Mouse (Mus musculus): ENCODE results near the gene Runx1. TPM values are rescaled to one million over a fixed set of nuclear protein-coding genes. Genes with fewer than 3 reads are reported as not detected.

Runx1 gene
- polyA plus RNA-seq, 1 experiment from 2014 or later = 2.9 TPM

DNA sequence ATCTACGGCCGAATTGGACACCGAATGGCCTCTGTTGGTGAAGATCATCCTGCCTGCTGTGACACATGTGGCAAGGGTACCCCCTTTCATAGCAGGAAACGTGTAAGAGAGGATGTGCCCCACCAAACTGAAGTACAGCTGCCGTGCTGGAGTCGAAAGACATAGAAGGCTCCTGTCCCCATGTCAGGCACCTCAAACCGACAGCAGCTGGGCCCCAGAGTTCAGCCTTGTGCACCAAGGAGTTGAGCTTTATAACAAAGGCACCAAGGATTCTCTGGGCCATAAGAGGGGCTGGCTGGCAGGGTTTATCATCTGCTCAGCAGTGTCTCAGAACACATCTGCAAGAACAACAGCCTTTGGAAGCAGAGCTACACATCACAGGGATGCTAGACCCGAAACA lies 84.6 kb downstream of the Runx1 start:
- 87% methylated on average over 8 of the region's 8 CpGs for WGBS
- H3K9ac ChIP-seq (replicated peaks) = no peak overlapping the region
- no peak overlapping the region for H3K4me3 ChIP-seq (replicated peaks)
- no peak overlapping the region for H3K4me2 ChIP-seq
- H3K36me3 ChIP-seq = no peaks in the 10 kb centered on the region
- H3K4me1 ChIP-seq = peaks cover 3% of the 10 kb centered on the region; the same call in 1 of the 2 replicates
- no peak for ATAC-seq (ENCODE audit: low FRiP score)
- H3K27ac ChIP-seq (replicated peaks) = no peak overlapping the region
- no peaks in the 10 kb centered on the region for H3K27me3 ChIP-seq (replicated peaks)
- no peaks in the 10 kb centered on the region for H3K9me3 ChIP-seq (replicated peaks)

DNA sequence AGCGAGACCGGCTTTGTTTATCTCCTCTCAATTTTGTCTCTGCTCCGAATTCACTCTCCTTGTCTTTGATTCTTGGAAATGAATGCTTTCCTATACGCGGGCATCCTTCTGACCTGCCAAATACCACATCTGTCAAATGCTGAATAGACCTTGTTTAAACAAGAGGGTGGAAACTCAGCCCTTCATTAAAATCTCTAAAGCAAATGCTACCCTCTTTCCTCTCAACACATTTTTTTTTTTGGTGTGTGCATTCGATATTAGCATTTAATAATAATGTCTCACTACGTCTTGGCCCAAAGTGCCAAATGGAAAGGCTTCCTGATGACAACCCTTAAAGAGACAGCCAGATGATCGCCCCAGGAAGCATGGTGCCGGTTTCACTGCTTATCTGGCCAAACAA lies 85.4 kb downstream of the Runx1 start:
- Histone ChIP-seq H3K4me2 (no peak overlapping the region), H3K27me3 (replicated peaks) (no peaks in the 10 kb centered on the region)
- ATAC-seq (ENCODE audit: low FRiP score) = no peak

DNA sequence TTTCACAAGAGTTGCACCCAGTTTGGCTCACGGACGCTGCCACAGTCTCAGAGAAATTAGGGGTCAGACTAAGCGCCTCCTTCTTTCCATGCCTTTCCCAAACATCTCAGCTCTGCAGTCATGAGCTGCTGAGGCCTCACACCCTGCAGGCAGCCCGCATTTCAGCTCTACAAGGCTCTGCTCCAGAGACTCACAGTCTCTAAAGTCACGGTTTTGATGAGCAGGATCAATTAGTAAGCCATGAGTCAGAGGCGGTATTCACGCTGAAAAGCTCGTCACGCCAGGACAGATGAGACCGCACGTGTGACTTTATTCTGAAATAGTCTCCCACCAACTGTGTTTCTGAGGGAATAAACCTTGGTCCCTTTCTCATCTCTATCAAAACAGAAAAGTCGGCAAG lies 86.0 kb downstream of the Runx1 start:
- Histone ChIP-seq H3K4me2 (no peak overlapping the region), H3K36me3 (no peaks in the 10 kb centered on the region), H3K27ac (replicated peaks) (no peak overlapping the region), H3K4me3 (replicated peaks) (no peak overlapping the region), H3K4me1 (no peaks in the 10 kb centered on the region), H3K9ac (replicated peaks) (no peak overlapping the region), H3K27me3 (replicated peaks) (no peaks in the 10 kb centered on the region), H3K9me3 (replicated peaks) (no peaks in the 10 kb centered on the region)
- 65% methylated on average over 12 of the region's 12 CpGs for WGBS
- ATAC-seq (ENCODE audit: low FRiP score) = no peak

More for the DNA sequence above, 85.4 kb downstream of the Runx1 start:
- 61% methylated on average over 9 of the region's 9 CpGs for WGBS
- Histone ChIP-seq H3K36me3 (no peaks in the 10 kb centered on the region), H3K4me1 (peaks cover 3% of the 10 kb centered on the region; the same call in 1 of the 2 replicates), H3K27ac (replicated peaks) (no peak overlapping the region), H3K4me3 (replicated peaks) (no peak overlapping the region), H3K9me3 (replicated peaks) (no peaks in the 10 kb centered on the region), H3K9ac (replicated peaks) (no peak overlapping the region)

DNA sequence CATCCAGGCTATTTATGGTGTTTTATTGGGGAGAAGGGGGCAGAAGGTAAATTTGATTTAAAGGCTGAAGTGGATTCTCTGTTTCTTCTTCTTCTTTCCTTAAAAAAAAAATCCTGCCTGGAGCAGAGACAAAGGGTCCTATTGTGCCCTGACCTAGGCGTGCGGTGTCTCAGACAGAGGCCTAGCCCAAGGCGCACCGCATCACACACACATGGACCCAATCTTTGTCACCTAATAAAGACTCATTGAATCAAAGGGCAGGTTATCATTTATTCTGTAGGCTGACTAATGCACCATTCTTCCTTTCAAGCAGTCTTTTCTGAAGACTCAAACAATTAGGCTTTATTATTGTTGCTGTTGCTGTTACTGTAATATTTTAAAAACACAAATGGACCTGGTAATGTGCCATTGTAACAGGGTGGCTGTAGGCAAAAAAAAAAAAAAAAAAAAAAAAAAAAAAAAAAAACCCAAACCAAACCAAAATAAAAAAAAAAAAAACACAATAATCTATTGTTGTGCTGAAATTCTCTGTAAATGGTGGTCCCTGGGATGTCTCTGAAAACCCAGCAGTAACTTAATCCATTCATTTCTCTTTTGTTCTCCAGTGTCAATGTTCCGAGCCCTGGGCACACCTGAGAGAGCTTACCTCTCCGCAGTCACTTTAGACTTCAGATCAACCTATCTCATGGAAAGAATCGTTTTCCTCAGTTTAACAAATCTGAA lies 86.7 kb downstream of the Runx1 start:
- Histone ChIP-seq H3K4me1 (no peaks in the 10 kb centered on the region), H3K36me3 (no peaks in the 10 kb centered on the region), H3K4me3 (replicated peaks) (no peak overlapping the region), H3K27ac (replicated peaks) (no peak overlapping the region), H3K4me2 (no peak overlapping the region), H3K9ac (replicated peaks) (no peak overlapping the region), H3K27me3 (replicated peaks) (no peaks in the 10 kb centered on the region), H3K9me3 (replicated peaks) (no peaks in the 10 kb centered on the region)
- 68% methylated on average over 7 of the region's 7 CpGs for WGBS
- no peak for ATAC-seq (ENCODE audit: low FRiP score)

DNA sequence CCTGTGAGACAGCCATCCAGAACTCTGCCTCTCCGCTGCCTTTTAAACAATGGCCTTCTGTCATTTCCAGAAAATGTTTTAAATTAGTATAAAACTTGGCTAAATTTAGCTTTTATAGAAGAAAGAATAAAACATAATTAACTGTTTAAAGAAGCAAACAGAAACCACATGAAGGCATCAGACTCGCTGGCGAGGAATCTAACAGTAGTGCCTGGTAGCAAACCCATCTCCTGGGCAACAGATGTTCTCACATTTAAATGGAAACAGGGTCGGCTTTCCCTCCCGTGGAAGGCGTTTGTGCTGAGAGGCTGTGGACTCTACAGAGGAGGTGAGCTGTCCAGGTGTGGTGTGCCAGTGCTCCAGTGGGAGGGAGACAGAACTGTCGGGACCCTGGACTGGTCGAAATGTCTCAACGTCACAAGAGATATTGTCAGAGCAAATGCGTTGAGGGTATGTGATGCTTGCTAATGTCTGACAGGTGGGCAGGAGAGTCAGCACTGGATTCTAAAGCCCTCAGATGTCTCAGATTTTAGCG lies 87.4 kb downstream of the Runx1 start:
- H3K36me3 ChIP-seq = no peaks in the 10 kb centered on the region
- H3K9ac ChIP-seq (replicated peaks) = no peak overlapping the region
- no peaks in the 10 kb centered on the region for H3K4me1 ChIP-seq
- H3K4me2 ChIP-seq = no peak overlapping the region
- H3K9me3 ChIP-seq (replicated peaks) = no peaks in the 10 kb centered on the region
- no peaks in the 10 kb centered on the region for H3K27me3 ChIP-seq (replicated peaks)
- WGBS = 74% methylated on average over 11 of the region's 11 CpGs
- no peak overlapping the region for H3K27ac ChIP-seq (replicated peaks)
- H3K4me3 ChIP-seq (replicated peaks) = no peak overlapping the region
- no peak for ATAC-seq (ENCODE audit: low FRiP score)

DNA sequence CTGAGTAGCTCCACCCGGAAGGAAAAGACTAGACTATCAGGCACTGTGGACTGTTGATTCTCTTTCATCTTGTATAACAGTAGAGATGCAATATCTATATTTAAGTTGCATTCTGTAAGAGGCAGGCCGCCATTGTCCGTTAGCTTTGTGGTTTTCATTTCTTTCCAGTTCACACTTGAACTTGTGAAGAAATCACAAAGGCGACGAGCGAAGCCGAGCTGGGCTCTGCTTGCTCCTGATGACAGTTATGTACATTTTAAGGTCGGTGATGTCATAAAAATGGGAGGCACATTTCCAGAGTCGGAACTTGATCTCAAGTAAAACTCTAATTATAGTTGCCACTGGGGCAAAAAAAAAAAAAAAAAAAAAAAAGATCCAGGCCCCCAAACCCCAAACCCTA lies 99.1 kb downstream of the Runx1 start:
- no peak overlapping the region for H3K9ac ChIP-seq (replicated peaks)
- no peaks in the 10 kb centered on the region for H3K4me1 ChIP-seq
- H3K4me3 ChIP-seq (replicated peaks) = no peak overlapping the region
- 93% methylated on average over 9 of the region's 9 CpGs for WGBS
- no peak overlapping the region for H3K27ac ChIP-seq (replicated peaks)
- no peaks in the 10 kb centered on the region for H3K36me3 ChIP-seq
- no peaks in the 10 kb centered on the region for H3K27me3 ChIP-seq (replicated peaks)
- no peak overlapping the region for H3K4me2 ChIP-seq
- ATAC-seq (ENCODE audit: low FRiP score) = no peak
- no peaks in the 10 kb centered on the region for H3K9me3 ChIP-seq (replicated peaks)

DNA sequence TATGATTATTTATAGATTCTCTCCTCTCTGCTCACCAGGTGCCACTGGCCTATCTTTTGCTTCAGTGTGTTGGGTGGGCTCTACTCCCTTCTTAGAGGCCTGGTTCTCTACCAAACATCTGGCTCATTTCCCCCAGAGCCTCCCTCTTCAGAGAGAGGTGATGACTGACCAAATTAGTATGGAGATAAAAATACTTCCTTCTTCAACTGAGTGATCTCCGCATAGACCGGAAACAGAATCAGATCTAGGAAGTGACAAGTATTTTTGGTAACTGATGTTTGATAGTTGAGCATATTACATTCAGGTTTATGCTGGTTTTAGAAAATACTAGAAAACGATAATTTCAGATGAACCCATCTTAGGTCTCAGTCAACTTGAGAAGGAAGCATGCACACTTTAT lies 101.4 kb downstream of the Runx1 start:
- Histone ChIP-seq H3K4me2 (no peak overlapping the region), H3K27ac (replicated peaks) (no peak overlapping the region), H3K27me3 (replicated peaks) (no peaks in the 10 kb centered on the region), H3K9ac (replicated peaks) (no peak overlapping the region), H3K4me1 (peaks cover 12% of the 10 kb centered on the region), H3K36me3 (no peaks in the 10 kb centered on the region), H3K9me3 (replicated peaks) (no peaks in the 10 kb centered on the region), H3K4me3 (replicated peaks) (no peak overlapping the region)
- 96% methylated on average over 3 of the region's 3 CpGs for WGBS
- no peak for ATAC-seq (ENCODE audit: low FRiP score)

DNA sequence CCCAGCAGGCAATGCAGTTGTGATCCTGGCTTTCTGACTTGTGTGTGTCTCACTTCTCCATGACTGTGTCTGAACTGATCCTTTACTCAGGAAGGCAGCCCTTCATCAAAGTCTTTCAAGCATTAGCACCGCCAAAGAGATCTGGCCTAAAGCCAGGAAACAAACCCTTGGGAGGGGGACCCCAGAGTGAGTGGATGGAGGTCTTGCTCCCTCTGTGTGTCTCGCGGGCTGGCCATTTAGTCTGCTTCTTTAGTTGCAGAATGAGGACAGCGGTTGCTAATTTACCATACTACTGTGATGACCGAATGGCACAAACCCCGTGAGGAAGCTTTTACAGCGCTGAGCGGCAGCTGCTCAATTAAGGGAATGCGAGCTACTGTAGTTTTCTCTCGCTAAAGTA lies 105.3 kb downstream of the Runx1 start:
- H3K4me3 ChIP-seq (replicated peaks) = no peak overlapping the region
- no peak overlapping the region for H3K27ac ChIP-seq (replicated peaks)
- H3K4me1 ChIP-seq = peaks cover 12% of the 10 kb centered on the region
- H3K9ac ChIP-seq (replicated peaks) = no peak overlapping the region
- H3K36me3 ChIP-seq = no peaks in the 10 kb centered on the region
- H3K27me3 ChIP-seq (replicated peaks) = peaks cover 4% of the 10 kb centered on the region
- peak overlapping the region; percentile 20; the same call in 1 of the 2 replicates for H3K4me2 ChIP-seq
- no peaks in the 10 kb centered on the region for H3K9me3 ChIP-seq (replicated peaks)
- ATAC-seq (ENCODE audit: low FRiP score) = no peak
- 21% methylated on average over 10 of the region's 10 CpGs for WGBS

DNA sequence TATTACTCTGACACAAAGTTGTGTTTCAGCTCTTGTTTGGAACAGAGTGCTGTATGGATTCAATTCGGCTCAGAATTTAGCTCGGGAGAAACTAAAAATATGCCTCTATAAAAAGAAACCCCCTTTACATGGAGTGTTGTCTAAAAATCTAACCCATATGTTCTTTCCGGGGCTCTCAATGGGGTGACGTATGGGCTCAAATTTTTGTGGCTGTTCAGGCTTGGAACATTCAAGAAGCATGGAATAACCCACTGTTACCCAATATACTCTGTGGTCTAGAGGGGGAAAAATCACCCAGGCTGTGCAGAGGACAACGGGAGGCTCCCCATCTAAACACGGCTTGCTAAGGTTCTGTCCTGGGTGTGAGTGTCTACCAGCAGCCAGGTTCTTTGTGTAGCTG lies 106.2 kb downstream of the Runx1 start:
- H3K9ac ChIP-seq (replicated peaks) = no peak overlapping the region
- H3K4me3 ChIP-seq (replicated peaks) = no peak overlapping the region
- no peaks in the 10 kb centered on the region for H3K9me3 ChIP-seq (replicated peaks)
- H3K27ac ChIP-seq (replicated peaks) = no peak overlapping the region
- peaks cover 10% of the 10 kb centered on the region for H3K27me3 ChIP-seq (replicated peaks)
- 92% methylated on average over 6 of the region's 6 CpGs for WGBS
- peaks cover 15% of the 10 kb centered on the region for H3K4me1 ChIP-seq
- no peaks in the 10 kb centered on the region for H3K36me3 ChIP-seq
- ATAC-seq (ENCODE audit: low FRiP score) = no peak
- no peak overlapping the region for H3K4me2 ChIP-seq

DNA sequence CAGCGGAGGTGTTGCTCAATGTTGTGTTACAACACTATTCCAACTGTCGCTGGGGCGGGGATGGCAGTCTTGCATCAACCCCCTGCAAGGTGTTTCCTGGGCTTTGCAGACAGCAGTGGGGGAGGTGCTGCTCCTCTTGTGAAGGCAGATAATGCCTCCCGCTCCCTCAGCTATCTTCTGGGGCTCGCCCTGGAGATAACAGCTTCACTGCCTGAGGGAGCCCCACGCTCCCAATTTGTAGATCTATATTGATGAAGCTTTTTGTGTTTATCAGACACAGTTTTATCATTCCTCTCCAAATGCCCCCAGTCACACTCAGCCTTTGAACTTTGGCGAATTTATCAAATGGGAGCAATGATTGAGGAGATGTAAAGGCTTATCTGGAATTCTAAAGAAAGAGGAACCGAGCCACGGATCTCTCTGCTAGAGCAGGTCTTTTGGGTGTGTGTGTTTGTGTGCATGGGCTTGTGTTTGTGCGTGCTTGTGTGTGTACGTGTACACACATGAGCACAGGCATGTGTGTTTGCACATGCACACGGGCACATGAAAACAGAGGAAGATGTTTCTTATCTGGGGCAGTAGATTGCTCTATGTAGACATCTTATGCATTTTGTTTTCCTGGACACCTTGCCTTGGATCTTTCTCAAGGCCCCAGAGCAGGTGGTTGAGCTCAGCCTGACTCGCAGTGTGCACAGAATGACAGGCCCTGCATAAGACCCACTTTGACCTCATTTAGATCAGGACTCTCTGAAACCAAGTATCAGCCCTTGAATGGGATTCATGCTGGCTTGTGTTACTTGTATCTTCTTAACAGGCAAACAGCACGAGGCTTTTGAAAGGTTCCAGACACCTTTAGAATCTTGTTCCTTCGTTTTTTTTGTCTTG lies 110.1 kb downstream of the Runx1 start:
- Histone ChIP-seq H3K4me2 (no peak overlapping the region), H3K9me3 (replicated peaks) (no peaks in the 10 kb centered on the region), H3K4me3 (replicated peaks) (no peak overlapping the region), H3K9ac (replicated peaks) (no peak overlapping the region), H3K4me1 (peaks cover 11% of the 10 kb centered on the region), H3K27ac (replicated peaks) (no peak overlapping the region), H3K36me3 (no peaks in the 10 kb centered on the region), H3K27me3 (replicated peaks) (peaks cover 16% of the 10 kb centered on the region)
- WGBS = 37% methylated on average over 15 of the region's 15 CpGs
- ATAC-seq (ENCODE audit: low FRiP score) = no peak

DNA sequence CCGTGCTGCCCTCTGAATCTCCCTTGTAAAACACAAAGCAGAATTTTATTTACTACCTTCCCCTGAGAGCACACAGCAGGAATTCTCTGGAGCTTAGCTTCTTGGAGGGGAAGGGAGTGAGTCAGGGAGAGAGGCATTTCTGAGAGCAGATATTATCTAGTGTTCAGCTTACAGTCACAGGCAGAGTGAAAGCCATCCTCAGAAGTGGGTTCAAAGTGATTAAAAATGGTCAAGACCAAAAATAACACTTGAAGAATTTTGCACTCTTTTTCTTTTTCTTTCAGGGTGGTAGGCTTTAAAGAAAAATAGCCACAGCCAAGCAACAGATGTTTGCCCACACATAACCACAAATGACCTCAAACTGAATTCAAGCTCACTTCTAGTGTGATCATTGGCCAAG lies 115.8 kb downstream of the Runx1 start:
- 11% methylated on average over 1 of the region's 1 CpGs for WGBS
- no peak overlapping the region for H3K4me2 ChIP-seq
- H3K9ac ChIP-seq (replicated peaks) = no peak overlapping the region
- H3K9me3 ChIP-seq (replicated peaks) = no peaks in the 10 kb centered on the region
- no peaks in the 10 kb centered on the region for H3K36me3 ChIP-seq
- no peak for ATAC-seq (ENCODE audit: low FRiP score)
- no peaks in the 10 kb centered on the region for H3K4me1 ChIP-seq
- H3K27me3 ChIP-seq (replicated peaks) = peaks cover 7% of the 10 kb centered on the region; the same call in 1 of the 2 replicates
- no peak overlapping the region for H3K27ac ChIP-seq (replicated peaks)
- no peak overlapping the region for H3K4me3 ChIP-seq (replicated peaks)

DNA sequence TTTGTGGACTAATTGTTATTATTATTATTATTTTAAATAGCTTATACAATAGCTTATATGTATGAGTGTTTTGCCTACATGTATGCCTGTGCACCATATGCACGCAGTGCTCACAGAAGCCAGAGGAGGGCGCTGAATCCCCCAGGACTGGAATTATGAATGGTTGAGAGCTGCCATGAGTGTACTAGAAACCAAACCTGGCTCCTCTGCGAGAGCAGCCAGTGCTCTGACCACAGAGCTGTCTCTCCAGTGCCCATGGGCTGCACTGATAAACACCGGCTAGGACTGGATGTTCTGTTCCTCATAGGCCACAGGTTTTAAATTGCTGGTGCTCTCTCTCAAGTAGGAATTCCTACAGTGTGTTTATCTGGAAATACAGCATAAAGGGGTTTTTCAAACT lies 117.2 kb downstream of the Runx1 start:
- H3K4me2 ChIP-seq = no peak overlapping the region
- no peaks in the 10 kb centered on the region for H3K9me3 ChIP-seq (replicated peaks)
- H3K4me1 ChIP-seq = no peaks in the 10 kb centered on the region
- H3K27me3 ChIP-seq (replicated peaks) = peaks cover 9% of the 10 kb centered on the region
- WGBS = 74% methylated on average over 4 of the region's 4 CpGs
- no peak overlapping the region for H3K9ac ChIP-seq (replicated peaks)
- H3K4me3 ChIP-seq (replicated peaks) = no peak overlapping the region
- no peak for ATAC-seq (ENCODE audit: low FRiP score)
- H3K27ac ChIP-seq (replicated peaks) = no peak overlapping the region
- no peaks in the 10 kb centered on the region for H3K36me3 ChIP-seq
